Mouse (Mus musculus): ENCODE measurements around the gene 1700102P08Rik. TPM values are rescaled to one million over a fixed set of nuclear protein-coding genes. Genes with fewer than 3 reads are reported as not detected.

Gene 1700102P08Rik
- polyA plus RNA-seq (2014; fragmentation: Nextera tagmentation; extraction: Ambion mirVana): 1.2 and 1.4 TPM in 2 replicates

DNA sequence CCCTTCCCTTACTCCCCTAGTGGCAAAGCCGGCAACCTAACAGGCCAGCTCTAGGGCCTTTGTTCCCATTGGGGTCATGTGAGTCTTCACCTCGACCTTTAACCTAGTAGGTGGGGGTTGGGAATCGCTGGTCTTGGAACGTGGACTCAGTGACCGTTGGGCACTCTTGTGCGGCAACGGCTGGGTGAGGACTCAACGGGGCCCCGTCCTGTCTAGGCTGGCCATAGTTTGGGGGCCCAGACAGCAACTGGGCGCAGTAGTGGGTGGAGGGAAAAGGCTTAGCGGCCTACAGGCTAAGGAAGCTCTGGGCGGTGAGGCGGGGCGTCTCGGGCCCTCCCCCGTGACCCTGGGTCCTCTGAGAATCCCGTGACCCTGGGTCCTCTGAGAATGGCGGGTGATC, at the start of gene 1700102P08Rik:
1700102P08Rik (plus strand) TSS at position 130 of the 400 bp plus-strand sequence.
- Histone ChIP-seq H3K4me2 (no peak within 1 kb of the TSS), H3K4me3 (ENCODE audit: low read depth, low read length) (no peak within 1 kb of the TSS), H3K36me3 (ENCODE audit: control insufficient read depth, insufficient read depth, low read length) (peaks cover 18% of the 10 kb centered on the region), H3K9ac (ENCODE audit: low read length) (no peak within 1 kb of the TSS), H3K27me3 (ENCODE audit: control insufficient read depth, insufficient read depth, low read length) (no peaks in the 10 kb centered on the region), H3K9me3 (ENCODE audit: control insufficient read depth, low read length) (no peaks in the 10 kb centered on the region), H3K27ac (ENCODE audit: low read depth, low read length) (no peak within 1 kb of the TSS), H3K4me1 (ENCODE audit: control insufficient read depth, insufficient read depth, low read length) (no peaks in the 10 kb centered on the region)
- ATAC-seq (ENCODE audit: low FRiP score) (0 out of 2 replicates have a peak, but pooled peaks have one; percentile 48), DNase-seq (ENCODE audit: low spot score, missing footprints) (peak; percentile 81)
- 48% methylated on average over 18 of the region's 18 CpGs for WGBS

DNA sequence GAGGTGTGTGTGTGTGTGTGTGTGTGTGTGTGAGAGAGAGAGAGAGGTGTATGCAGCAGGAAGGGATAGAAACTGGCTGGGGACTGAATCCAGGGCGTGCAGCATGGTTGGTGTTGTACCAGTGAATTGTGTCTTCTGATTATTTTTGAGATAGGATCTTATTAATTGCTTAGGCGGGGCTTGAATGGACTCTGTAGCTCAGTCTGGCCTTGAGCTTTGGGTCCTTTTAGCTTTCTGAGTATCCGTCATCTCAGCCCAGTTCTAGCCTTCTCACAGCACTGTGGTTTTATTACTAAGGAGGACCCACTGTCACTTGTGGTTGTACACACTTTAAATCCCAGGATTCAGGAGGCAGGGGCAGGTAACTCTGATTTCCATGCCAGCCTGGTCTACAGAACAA, 49.3 kb upstream of the 1700102P08Rik start:
- DNase-seq (ENCODE audit: low spot score, missing footprints) (no peak), ATAC-seq (ENCODE audit: low FRiP score) (no peak)
- H3K27me3 ChIP-seq (ENCODE audit: control insufficient read depth, insufficient read depth, low read length): no peaks in the 10 kb centered on the region
- H3K4me3 ChIP-seq (ENCODE audit: low read depth, low read length): no peak overlapping the region
- 77% methylated on average over 3 of the region's 3 CpGs for WGBS
- no peak overlapping the region for H3K9ac ChIP-seq (ENCODE audit: low read length)
- H3K27ac ChIP-seq (ENCODE audit: low read depth, low read length): no peak overlapping the region
- H3K9me3 ChIP-seq (ENCODE audit: control insufficient read depth, low read length): no peaks in the 10 kb centered on the region
- H3K36me3 ChIP-seq (ENCODE audit: control insufficient read depth, insufficient read depth, low read length): no peaks in the 10 kb centered on the region
- H3K4me2 ChIP-seq: no peak overlapping the region
- peaks cover 17% of the 10 kb centered on the region for H3K4me1 ChIP-seq (ENCODE audit: control insufficient read depth, insufficient read depth, low read length)

DNA sequence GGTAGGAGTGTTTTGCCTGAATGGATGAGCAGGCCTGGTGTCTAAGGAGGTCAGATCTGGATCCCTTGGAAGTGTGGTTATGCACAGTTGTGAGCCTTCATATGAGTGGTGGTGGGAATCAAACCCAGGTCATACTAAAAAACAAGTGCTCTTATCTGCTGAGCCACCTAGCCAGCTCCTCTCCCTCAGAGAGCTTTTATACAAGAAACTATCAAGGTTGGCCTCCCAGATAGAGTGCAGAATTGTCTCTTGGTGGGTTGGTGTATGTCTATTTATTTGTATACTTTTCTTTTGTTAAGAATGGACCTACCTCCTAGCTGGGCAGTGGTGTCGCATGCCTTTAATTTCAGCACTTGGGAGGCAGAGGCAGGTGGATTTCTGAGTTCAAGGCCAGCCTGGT, 48.8 kb upstream of the 1700102P08Rik start:
- 97% methylated on average over 1 of the region's 1 CpGs for WGBS
- Histone ChIP-seq H3K9me3 (ENCODE audit: control insufficient read depth, low read length) (no peaks in the 10 kb centered on the region), H3K4me1 (ENCODE audit: control insufficient read depth, insufficient read depth, low read length) (peaks cover 18% of the 10 kb centered on the region)

DNA sequence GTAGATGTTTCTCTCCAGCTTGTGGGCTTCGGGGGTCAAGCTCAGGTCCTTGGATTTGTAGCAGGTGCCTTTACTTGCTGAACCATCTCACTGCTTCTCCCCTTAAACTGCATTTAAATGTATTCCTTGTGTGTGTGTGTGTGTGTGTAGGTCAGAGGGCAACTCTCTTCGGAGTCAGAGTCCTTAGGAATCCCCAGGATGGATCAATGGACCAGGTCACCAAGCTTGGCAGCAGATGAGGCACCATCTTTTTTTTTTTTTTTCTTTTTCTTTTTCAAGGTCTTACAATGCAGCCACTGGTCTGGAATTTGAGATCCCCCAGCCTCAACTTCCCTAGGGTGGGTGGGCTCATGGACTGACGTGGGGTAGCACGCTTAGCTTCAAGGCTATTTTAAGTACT, 48.1 kb upstream of the 1700102P08Rik start:
- ATAC-seq (ENCODE audit: low FRiP score) (no peak), DNase-seq (ENCODE audit: low spot score, missing footprints) (peak; percentile 75)
- Histone ChIP-seq H3K4me3 (ENCODE audit: low read depth, low read length) (no peak overlapping the region), H3K9ac (ENCODE audit: low read length) (no peak overlapping the region), H3K27me3 (ENCODE audit: control insufficient read depth, insufficient read depth, low read length) (no peaks in the 10 kb centered on the region), H3K4me1 (ENCODE audit: control insufficient read depth, insufficient read depth, low read length) (peaks cover 18% of the 10 kb centered on the region), H3K4me2 (no peak overlapping the region), H3K36me3 (ENCODE audit: control insufficient read depth, insufficient read depth, low read length) (no peaks in the 10 kb centered on the region), H3K27ac (ENCODE audit: low read depth, low read length) (no peak overlapping the region), H3K9me3 (ENCODE audit: control insufficient read depth, low read length) (no peaks in the 10 kb centered on the region)
- WGBS: 81% methylated on average over 4 of the region's 4 CpGs

More for the DNA sequence above, 48.8 kb upstream of the 1700102P08Rik start:
- no peak overlapping the region for H3K27ac ChIP-seq (ENCODE audit: low read depth, low read length)
- H3K36me3 ChIP-seq (ENCODE audit: control insufficient read depth, insufficient read depth, low read length): no peaks in the 10 kb centered on the region
- DNase-seq (ENCODE audit: low spot score, missing footprints): no peak
- H3K4me2 ChIP-seq: no peak overlapping the region
- no peak overlapping the region for H3K4me3 ChIP-seq (ENCODE audit: low read depth, low read length)
- no peak for ATAC-seq (ENCODE audit: low FRiP score)
- H3K27me3 ChIP-seq (ENCODE audit: control insufficient read depth, insufficient read depth, low read length): no peaks in the 10 kb centered on the region
- no peak overlapping the region for H3K9ac ChIP-seq (ENCODE audit: low read length)

DNA sequence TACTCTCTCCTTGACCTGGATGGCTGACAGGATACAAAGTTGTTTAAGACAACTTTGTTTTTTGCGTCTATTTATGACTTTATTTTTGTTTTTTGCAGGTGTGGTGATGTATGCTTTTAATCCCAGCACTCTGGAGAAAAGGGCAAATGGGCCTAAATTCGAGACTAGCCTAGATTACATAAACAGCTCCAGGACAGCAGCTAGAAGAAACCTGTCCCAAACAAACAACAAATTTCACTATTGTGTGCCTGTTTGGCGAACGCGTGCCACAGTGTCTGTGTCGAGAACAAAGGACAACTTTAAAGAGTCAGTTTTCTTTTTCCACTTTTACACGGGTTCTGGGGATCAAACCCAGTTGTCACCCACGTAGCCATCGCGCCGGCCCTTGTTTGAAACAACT, 45.6 kb upstream of the 1700102P08Rik start:
- no peaks in the 10 kb centered on the region for H3K27me3 ChIP-seq (ENCODE audit: control insufficient read depth, insufficient read depth, low read length)
- peaks cover 8% of the 10 kb centered on the region for H3K4me1 ChIP-seq (ENCODE audit: control insufficient read depth, insufficient read depth, low read length)
- DNase-seq (ENCODE audit: low spot score, missing footprints) (no peak), ATAC-seq (ENCODE audit: low FRiP score) (peak; percentile 2; the same call in 1 of the 2 replicates)
- WGBS: 8% methylated on average over 11 of the region's 11 CpGs
- H3K36me3 ChIP-seq (ENCODE audit: control insufficient read depth, insufficient read depth, low read length): peaks cover 11% of the 10 kb centered on the region
- H3K4me3 ChIP-seq (ENCODE audit: low read depth, low read length): peak overlapping the region; percentile 89
- H3K4me2 ChIP-seq: peak overlapping the region; percentile 80
- H3K9me3 ChIP-seq (ENCODE audit: control insufficient read depth, low read length): no peaks in the 10 kb centered on the region
- peak overlapping the region; percentile 88 for H3K9ac ChIP-seq (ENCODE audit: low read length)
- H3K27ac ChIP-seq (ENCODE audit: low read depth, low read length): peak overlapping the region; percentile 92

DNA sequence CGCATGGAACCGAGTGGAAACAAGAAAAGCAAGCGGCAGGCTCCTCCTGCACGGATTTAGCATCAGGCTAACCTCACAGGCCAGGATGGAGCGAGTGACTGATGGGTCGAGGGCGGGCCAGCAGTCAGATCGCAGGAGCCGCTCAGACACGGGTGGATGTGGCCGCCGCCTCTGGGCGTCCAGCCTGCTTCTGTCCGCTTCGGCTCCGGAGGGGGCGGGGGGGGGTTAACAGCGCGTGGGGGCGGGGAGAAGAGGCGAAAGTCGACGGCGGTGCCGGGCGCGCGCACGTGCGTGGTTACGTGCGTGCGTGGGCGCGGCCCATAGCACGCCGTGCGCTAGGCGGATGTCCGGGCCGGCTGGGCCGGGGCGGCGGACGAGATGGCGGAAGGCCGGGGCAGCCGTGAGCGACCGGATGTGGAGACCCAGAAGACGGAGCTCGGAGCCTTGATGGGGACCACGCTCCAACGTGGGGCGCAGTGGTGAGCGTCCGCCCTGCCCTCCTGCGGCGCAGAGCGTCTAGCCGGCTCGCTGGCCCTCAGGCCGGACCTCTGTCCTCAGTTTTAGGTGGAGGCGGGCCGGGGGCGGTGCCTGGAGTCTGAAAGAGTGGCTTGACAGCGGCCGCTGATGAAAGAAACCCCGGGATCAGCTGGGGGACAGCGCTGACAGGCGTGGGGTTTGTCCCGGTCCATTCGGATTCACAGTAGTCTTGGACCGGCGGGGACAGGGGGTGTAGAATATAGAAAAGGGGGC, 44.9 kb upstream of the 1700102P08Rik start, which contains the start of gene Usp4:
Usp4 (plus strand) TSS at position 314 of the 750 bp plus-strand sequence.
- Histone ChIP-seq H3K4me3 (ENCODE audit: low read depth, low read length) (peak within 1 kb of the TSS; percentile 89), H3K36me3 (ENCODE audit: control insufficient read depth, insufficient read depth, low read length) (peaks cover 17% of the 10 kb centered on the region), H3K27me3 (ENCODE audit: control insufficient read depth, insufficient read depth, low read length) (no peaks in the 10 kb centered on the region), H3K9ac (ENCODE audit: low read length) (peak within 1 kb of the TSS; percentile 88), H3K4me1 (ENCODE audit: control insufficient read depth, insufficient read depth, low read length) (peaks cover 8% of the 10 kb centered on the region), H3K27ac (ENCODE audit: low read depth, low read length) (peak within 1 kb of the TSS; percentile 92), H3K4me2 (peak within 1 kb of the TSS; percentile 80), H3K9me3 (ENCODE audit: control insufficient read depth, low read length) (no peaks in the 10 kb centered on the region)
- ATAC-seq (ENCODE audit: low FRiP score) (peak; percentile 96), DNase-seq (ENCODE audit: low spot score, missing footprints) (peak; percentile 99)
- WGBS: under 1% methylated on average over 74 of the region's 75 CpGs

DNA sequence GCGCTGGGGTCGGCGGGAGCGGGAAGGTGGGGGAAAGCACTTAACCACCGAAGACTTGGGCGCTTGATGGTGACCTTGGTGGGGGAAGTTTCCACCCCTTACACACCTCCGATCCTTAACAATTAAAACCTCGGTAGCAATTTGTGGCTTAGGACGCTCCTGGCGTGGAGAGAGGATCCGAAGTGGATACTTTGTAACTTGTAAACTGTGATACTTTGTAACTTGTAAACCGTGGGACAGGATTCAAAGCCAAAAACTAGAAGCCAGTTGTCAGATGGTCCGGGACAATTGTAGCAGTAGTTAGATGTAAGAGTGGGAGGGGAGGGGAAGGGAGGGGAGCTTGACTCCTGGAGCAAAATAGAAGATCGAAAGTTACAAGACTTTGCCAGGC, 44.3 kb upstream of the 1700102P08Rik start:
- DNase-seq (ENCODE audit: low spot score, missing footprints) (no peak), ATAC-seq (ENCODE audit: low FRiP score) (no peak)
- peak overlapping the region; percentile 80 for H3K4me2 ChIP-seq
- WGBS: 9% methylated on average over 14 of the region's 14 CpGs
- H3K36me3 ChIP-seq (ENCODE audit: control insufficient read depth, insufficient read depth, low read length): peaks cover 17% of the 10 kb centered on the region
- peak overlapping the region; percentile 92; the same call in 1 of the 2 replicates for H3K27ac ChIP-seq (ENCODE audit: low read depth, low read length)
- peak overlapping the region; percentile 89 for H3K4me3 ChIP-seq (ENCODE audit: low read depth, low read length)
- H3K9me3 ChIP-seq (ENCODE audit: control insufficient read depth, low read length): no peaks in the 10 kb centered on the region
- peaks cover 8% of the 10 kb centered on the region for H3K4me1 ChIP-seq (ENCODE audit: control insufficient read depth, insufficient read depth, low read length)
- H3K27me3 ChIP-seq (ENCODE audit: control insufficient read depth, insufficient read depth, low read length): no peaks in the 10 kb centered on the region
- peak overlapping the region; percentile 88 for H3K9ac ChIP-seq (ENCODE audit: low read length)

DNA sequence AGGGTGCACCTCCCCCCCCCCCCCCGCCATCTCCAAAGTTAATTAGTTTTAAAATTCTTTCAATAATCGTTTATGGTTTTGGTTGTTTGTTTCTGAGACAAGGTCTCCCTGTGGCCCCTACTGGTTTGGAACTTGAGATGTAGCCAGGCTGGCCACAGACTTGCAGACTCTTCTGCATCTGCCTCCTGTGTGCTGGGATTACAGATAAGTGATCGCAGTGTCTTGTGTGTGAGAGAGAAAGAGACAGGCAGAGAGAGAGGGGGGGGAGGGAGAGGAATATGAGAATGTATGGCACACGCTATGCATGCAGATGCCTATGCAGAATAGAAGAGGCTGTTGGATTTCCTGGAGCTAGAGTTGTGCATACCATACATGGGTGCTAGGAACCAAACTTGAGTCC, 42.9 kb upstream of the 1700102P08Rik start:
- no peak for DNase-seq (ENCODE audit: low spot score, missing footprints)
- no peak for ATAC-seq (ENCODE audit: low FRiP score)
- Histone ChIP-seq H3K27ac (ENCODE audit: low read depth, low read length) (no peak overlapping the region), H3K9ac (ENCODE audit: low read length) (no peak overlapping the region), H3K4me1 (ENCODE audit: control insufficient read depth, insufficient read depth, low read length) (peaks cover 8% of the 10 kb centered on the region), H3K27me3 (ENCODE audit: control insufficient read depth, insufficient read depth, low read length) (no peaks in the 10 kb centered on the region), H3K9me3 (ENCODE audit: control insufficient read depth, low read length) (no peaks in the 10 kb centered on the region), H3K4me3 (ENCODE audit: low read depth, low read length) (no peak overlapping the region), H3K36me3 (ENCODE audit: control insufficient read depth, insufficient read depth, low read length) (peaks cover 17% of the 10 kb centered on the region), H3K4me2 (no peak overlapping the region)
- WGBS: 92% methylated on average over 4 of the region's 4 CpGs

DNA sequence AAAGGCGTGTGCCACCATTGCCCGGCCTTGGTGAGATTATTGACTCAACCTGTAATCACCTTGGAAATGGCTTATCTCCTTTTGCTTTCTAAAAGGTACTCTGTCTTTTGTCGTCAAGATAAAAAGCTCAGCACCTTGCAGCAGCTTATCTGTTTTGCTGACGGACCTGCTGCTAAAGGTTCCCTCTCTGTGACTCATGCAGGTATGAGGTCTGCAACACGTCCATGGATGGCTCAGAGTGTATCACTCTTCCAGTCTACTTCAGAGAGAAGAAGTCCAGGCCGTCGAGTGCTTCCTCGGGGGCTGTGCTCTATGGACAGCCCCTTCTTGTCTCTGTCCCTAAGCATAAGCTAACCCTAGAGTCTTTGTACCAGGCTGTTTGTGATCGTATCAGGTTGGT, 14.4 kb upstream of the 1700102P08Rik start:
- Histone ChIP-seq H3K27me3 (ENCODE audit: control insufficient read depth, insufficient read depth, low read length) (no peaks in the 10 kb centered on the region), H3K36me3 (ENCODE audit: control insufficient read depth, insufficient read depth, low read length) (peaks cover 32% of the 10 kb centered on the region), H3K4me3 (ENCODE audit: low read depth, low read length) (no peak overlapping the region), H3K9me3 (ENCODE audit: control insufficient read depth, low read length) (no peaks in the 10 kb centered on the region), H3K4me1 (ENCODE audit: control insufficient read depth, insufficient read depth, low read length) (no peaks in the 10 kb centered on the region), H3K9ac (ENCODE audit: low read length) (no peak overlapping the region), H3K27ac (ENCODE audit: low read depth, low read length) (no peak overlapping the region), H3K4me2 (no peak overlapping the region)
- DNase-seq (ENCODE audit: low spot score, missing footprints): no peak
- ATAC-seq (ENCODE audit: low FRiP score): no peak
- WGBS: 93% methylated on average over 9 of the region's 9 CpGs

Measured in midbrain, embryonic 11.5 days (tissue).